Mouse (Mus musculus) central nervous system, embryonic 18 days (tissue): ENCODE data around the gene Cfh. TPM values are rescaled to one million over a fixed set of nuclear protein-coding genes. Genes with fewer than 3 reads are reported as not detected.

Experiments
- polyA plus RNA-seq: library from polyadenylated mRNA; depleted of rRNA; stranded (reverse); fragments of >200 nt; gene quantifications from 2 replicates; pipeline ENCODE4 v1.2.3, GENCODE M21; 2012; rRNA removed

The Cfh gene
- 9.1 and 11.3 TPM in 2 replicates for polyA plus RNA-seq

GRCm38 (mm10) chr1:140183664-140184063 lies at the start of gene Cfh:
TSS of gene Cfh (minus strand) at chr1:140183764.

Other genes starting within 250 kb of the Cfh start
- 5.0 and 5.5 TPM in 2 replicates for gene Kcnt2, start 62.4 kb upstream of the Cfh start, polyA plus RNA-seq